Mouse (Mus musculus) erythroblast, embryonic 14.5 days (primary cell): ENCODE results near the gene Arih1.

Experiments used
- GATA1 ChIP-seq: IDR thresholded peaks from 2 replicates; pipeline ENCODE4 v1.6.1; 2012; ENCODE audit warnings: low read length, inconsistent platforms, mixed read lengths
- TAL1 ChIP-seq: IDR thresholded peaks from 3 replicates; pipeline ENCODE4 v1.6.1; 2012; ENCODE audit warnings: low read length, inconsistent platforms, mixed read lengths

DNA sequence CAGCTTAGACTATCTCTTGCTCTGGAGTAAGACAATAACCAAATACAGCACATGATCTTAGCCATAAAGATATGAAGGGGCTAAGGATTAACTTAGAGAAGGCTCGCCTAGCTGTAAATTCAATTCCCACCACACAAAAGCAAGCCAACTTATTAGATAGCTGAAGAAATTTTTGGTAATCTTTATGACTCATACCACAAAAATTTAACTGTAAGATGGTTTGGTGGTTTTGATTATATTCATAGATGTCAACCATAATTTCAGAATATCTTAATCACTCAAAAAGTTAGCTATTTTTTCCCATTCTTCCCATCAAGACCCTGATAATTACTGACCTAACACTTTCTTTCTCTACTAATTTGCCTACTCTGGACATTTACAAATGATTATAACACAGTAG, 17.0 kb downstream of the Arih1 start:
- no peak for TF ChIP-seq GATA1
- no peak for TF ChIP-seq TAL1
